Mouse (Mus musculus): Measurements from ENCODE around the gene Gtpbp1.

Gtpbp1 gene

GRCm38 (mm10) chr15:79753420-79753752 is 62.7 kb downstream of the Gtpbp1 start:
- DNase-seq (ENCODE audit: low read depth, low spot score), result no peak

DNA sequence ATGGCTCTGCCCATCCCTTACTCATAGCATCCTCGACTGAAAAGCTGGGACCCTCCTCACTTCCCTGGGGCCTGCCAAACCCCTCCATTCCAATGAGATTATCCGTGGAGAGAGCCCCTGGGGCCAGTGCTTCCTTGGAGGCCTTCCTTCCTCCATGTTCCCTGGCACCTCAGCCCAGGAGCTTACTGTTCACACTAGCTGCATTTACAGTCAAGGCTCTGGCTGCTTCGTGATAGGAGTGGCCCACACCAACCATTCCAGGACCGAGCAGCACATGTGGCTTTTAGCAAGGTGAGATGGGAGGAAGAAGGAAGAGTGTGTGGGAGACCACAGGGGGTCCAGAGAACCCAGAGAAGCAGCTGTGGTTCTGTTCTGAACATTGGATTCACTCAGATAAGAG is 63.2 kb downstream of the Gtpbp1 start:
- no peak for DNase-seq (ENCODE audit: low read depth, low spot score)

- no peak for DNase-seq (ENCODE audit: low read depth, low spot score)
Measured at GRCm38 (mm10) chr15:79755176-79755575, 64.5 kb downstream of the Gtpbp1 start.

DNA sequence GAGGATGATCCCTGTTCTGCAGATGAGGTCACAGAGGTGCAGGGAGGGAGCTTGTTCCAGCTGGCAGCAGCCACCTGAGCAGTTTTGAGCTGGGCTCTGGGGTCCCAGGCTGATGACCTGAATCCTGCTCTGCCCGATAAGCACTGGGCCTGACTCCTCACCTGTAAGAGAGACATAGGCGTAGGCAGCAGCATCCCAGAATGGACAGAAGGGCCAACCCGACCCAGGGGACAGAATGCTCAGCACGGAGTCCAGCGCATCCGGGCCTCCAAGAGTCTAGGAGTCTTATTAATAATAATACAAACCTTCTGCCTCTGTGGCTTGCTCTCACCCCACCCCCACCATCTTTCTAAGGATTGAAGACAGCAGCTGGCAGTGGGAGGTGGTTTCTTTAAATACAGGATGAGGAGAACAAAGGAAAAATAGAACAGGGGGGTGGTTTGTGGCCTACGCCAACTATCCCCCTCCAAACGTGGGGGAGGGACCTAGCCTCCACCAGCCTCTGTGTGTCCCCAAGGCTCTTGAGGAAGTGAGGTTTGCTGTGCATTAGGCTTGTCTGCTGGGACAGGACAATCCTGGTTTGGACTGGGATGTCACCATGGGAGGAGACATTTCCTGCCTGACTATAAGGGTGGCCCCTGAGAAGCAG is 65.5 kb downstream of the Gtpbp1 start:
- DNase-seq (ENCODE audit: low read depth, low spot score), result no peak

DNA sequence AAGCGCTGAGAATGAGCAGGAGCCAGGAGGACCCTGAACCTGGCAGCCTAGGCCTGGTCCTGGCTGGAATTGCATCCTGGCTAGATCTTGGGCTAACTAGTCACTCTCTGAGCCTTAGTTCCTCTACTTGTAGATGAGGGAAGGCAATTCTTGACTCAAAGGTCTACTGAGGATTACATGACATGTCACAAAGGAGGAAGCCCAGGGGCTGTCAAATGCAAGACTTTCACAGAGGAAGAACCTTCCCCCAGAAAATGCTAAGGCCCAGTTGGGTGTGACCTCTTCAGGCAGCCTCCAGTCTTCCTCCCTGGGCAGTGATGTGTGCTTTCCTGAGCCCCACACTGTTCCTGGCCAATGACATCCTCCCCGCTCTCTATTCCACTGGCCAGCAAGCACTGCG is 66.5 kb downstream of the Gtpbp1 start:
- DNase-seq (ENCODE audit: low read depth, low spot score), result no peak

GRCm38 (mm10) chr15:79760956-79761355 is 70.3 kb downstream of the Gtpbp1 start:
- no peak for DNase-seq (ENCODE audit: low read depth, low spot score)

- no peak for DNase-seq (ENCODE audit: low read depth, low spot score)
Measured at GRCm38 (mm10) chr15:79763001-79763400, 72.4 kb downstream of the Gtpbp1 start.

DNA sequence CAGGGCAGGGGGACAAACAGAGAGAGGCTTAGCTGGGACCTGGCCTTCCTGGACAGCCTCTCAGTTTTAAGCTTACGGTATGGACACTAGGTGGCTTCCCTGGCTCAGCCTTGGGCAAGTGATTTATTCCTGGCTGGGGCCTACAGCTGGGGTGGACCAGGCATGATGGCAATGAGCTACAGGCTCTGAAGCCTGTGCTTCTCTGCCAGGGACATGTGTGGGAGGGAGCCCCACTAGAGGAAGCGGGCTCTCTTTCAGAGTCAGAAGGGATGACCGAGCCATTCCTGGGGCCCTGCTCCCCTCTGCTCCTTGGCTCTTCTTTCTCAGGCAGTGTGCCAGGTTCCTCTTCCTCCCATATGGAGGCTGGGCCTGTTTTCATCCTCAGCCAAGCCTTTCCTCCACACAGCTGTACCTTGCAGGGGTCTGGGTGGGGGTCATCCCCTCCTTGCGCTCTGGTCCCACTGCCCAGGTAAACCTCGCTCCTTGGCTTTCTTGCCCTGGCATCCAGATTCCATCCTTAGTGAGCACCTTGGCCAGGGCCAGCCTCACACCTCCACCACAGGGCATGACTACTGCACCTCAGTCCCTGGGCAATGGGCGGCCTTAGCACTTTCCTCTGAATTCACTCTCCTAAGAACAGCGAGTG is 73.1 kb downstream of the Gtpbp1 start:
- DNase-seq (ENCODE audit: low read depth, low spot score), result no peak

DNA sequence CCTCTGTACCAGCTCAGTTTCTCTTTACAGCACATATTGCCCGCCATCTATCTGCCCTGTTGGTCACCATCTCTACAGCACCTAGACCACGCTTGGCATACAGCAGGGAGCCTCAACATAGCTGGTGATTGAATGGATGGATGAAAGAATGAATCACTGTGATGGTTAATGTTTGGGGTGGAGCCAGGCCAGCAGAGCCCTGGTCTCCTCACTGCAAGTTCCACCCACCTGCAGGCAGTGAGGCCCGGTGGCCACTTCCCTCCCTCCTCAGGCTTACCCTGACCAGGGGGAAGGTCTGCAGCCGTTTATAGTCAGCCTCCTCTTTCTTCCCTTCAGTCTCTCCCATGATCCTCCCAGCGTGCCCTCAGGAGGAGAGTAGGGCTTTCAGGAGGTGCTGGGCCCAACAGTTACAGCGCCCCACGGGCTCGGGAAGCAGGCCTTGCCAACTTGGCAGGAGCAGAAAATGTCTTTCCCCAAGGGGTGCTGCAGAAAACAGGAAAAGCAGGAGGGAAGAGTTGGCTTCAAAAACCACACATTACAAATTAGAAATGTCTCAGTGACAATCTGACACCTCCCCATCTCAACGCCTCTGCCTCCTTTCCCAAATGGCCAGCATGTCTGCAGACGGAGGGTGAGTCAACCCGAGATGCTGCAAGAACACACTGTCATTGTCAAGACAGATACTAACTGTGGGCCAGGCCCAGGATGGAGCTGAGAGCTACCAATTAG is 74.1 kb downstream of the Gtpbp1 start:
- DNase-seq (ENCODE audit: low read depth, low spot score), result no peak

DNA sequence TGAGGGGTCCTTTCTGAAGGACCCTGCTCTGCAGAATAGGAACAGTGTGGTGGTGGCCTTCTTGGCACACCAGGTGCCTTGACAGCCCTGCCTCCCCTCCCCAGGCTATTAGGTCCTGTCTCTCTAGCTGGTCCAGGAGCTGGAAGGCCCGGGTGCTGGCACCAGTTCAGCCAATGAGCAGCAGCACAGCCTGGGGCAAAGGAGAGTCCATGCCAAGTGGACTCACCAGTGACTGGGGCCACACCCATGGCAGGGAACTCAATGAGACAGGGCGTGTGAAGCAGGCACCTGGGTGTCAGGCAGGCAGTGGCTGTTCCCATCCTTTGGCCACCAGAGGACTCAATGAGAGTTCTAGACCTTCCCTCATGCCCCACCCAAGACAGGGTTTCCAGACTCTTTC is 74.7 kb downstream of the Gtpbp1 start:
- DNase-seq (ENCODE audit: low read depth, low spot score), result no peak

- no peak for DNase-seq (ENCODE audit: low read depth, low spot score)
Measured at GRCm38 (mm10) chr15:79766168-79766567, 75.5 kb downstream of the Gtpbp1 start.

GRCm38 (mm10) chr15:79766586-79767071 is 76.0 kb downstream of the Gtpbp1 start:
- DNase-seq (ENCODE audit: low read depth, low spot score), result no peak

- DNase-seq (ENCODE audit: low read depth, low spot score), result no peak
Measured at GRCm38 (mm10) chr15:79767327-79767961, 76.8 kb downstream of the Gtpbp1 start.

GRCm38 (mm10) chr15:79768302-79768701 is 77.7 kb downstream of the Gtpbp1 start:
- no peak for DNase-seq (ENCODE audit: low read depth, low spot score)

- DNase-seq (ENCODE audit: low read depth, low spot score), result no peak
Measured at GRCm38 (mm10) chr15:79770629-79771240, 80.1 kb downstream of the Gtpbp1 start.

All from retina, postnatal 7 days (tissue).